ENCODE assay signal across 18 mouse cellular contexts in the genomic region with DNA sequence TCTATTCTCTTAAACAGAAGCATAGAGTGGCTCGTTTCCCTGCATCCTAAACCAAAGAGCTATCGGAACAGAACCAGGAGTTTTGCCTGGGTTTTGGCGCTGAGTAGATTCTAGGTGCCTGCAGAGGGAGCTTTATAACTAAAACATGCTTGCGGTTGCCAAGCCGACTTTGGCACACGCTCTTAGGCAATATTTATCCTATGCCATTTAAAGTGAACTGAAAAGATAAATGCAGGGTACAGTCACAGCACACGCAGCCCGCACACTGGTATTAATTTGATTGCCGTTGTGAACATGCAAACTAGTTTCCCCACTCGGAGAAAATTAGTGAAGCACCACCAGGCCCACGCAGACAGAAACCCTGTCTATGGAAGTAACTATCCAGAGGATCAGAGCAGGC. TPM values are rescaled to one million over a fixed set of nuclear protein-coding genes. Genes with fewer than 3 reads are reported as not detected.
DNase-seq lines count a peak whose midpoint lies in the region; ATAC-seq lines count a peak whose summit lies in the region.
"Had no signal": no experiment of that assay in that cellular context is flagged by ENCODE, and none has a peak within 500 bp of the region (broad histone marks: within the 10 kb centered on the region; RNA-seq: fewer than 3 reads in every experiment).

No protein-coding gene starts in this region.

- H3K4me3 ChIP-seq in embryonic facial prominence, embryonic 14.5 days (ENCODE audit: low read depth, low read length): no peak overlapping the region
- H3K4me3 ChIP-seq in embryonic facial prominence, embryonic 10.5 days: no peak overlapping the region
- H3K4me3 ChIP-seq: heart, embryonic 13.5 days; neural tube, embryonic 13.5 days; stomach, embryonic 15.5 days had no signal

- 0 out of 2 replicates have a peak, but pooled peaks cover 4% of the 10 kb centered on the region for H3K4me1 ChIP-seq in embryonic facial prominence, embryonic 14.5 days (ENCODE audit: control insufficient read depth, insufficient read depth, low read length)
- H3K4me1 ChIP-seq in embryonic facial prominence, embryonic 10.5 days: peaks cover 11% of the 10 kb centered on the region
- H3K4me1 ChIP-seq: stomach, embryonic 15.5 days had no signal

- no peak overlapping the region for H3K4me2 ChIP-seq in embryonic facial prominence, embryonic 14.5 days (ENCODE audit: low read depth, low read length)
- H3K4me2 ChIP-seq: neural tube, embryonic 13.5 days; stomach, embryonic 15.5 days had no signal

- no peaks in the 10 kb centered on the region for H3K9me3 ChIP-seq in embryonic facial prominence, embryonic 14.5 days (ENCODE audit: control insufficient read depth, low read length)
- H3K9me3 ChIP-seq in embryonic facial prominence, embryonic 10.5 days: no peaks in the 10 kb centered on the region
- H3K9me3 ChIP-seq: heart, embryonic 13.5 days; neural tube, embryonic 13.5 days; stomach, embryonic 15.5 days had no signal

- 68% methylated on average over 11 of the region's 11 CpGs for WGBS in embryonic facial prominence, embryonic 14.5 days
- WGBS in embryonic facial prominence, embryonic 10.5 days: 90% methylated on average over 11 of the region's 11 CpGs

- peak; percentile 50 for DNase-seq in embryonic facial prominence, embryonic 14.5 days (ENCODE audit: low spot score)
- DNase-seq in embryonic facial prominence, embryonic 10.5 days (ENCODE audit: low spot score): no peak
- DNase-seq in layer of hippocampus, adult 11-12 months (ENCODE audit: low spot score): peak; percentile 35
- DNase-seq in layer of hippocampus, postnatal 14 days (ENCODE audit: low spot score in 2 of 2): no peak
- peak; percentile 25 to 53 for DNase-seq in left cerebral cortex, adult 18-20 months (ENCODE audit: low spot score in 2 of 2)
- peak; percentile 29 to 41 for DNase-seq in right cerebral cortex, postnatal 36 days (ENCODE audit: low spot score in 2 of 2)
- no peak for DNase-seq in adrenal gland, adult (ENCODE audit: inconsistent age in 2 of 2, low spot score in 1 of 2)
- DNase-seq in B cell, adult 2 months: no peak
- DNase-seq: adrenal gland, postnatal 25 days; kidney, adult 2 months; liver; lung, postnatal 10 days; midbrain, embryonic 14.5 days; thymus, postnatal 4 days had no signal

- no peak for ATAC-seq in embryonic facial prominence, embryonic 14.5 days (ENCODE audit: low read depth)

- H3K27me3 ChIP-seq in embryonic facial prominence, embryonic 14.5 days (replicated peaks; ENCODE audit: control insufficient read depth, insufficient read depth, low read length): no peaks in the 10 kb centered on the region
- no peaks in the 10 kb centered on the region for H3K27me3 ChIP-seq in embryonic facial prominence, embryonic 10.5 days (replicated peaks; ENCODE audit: low read depth, poor library complexity, severe bottlenecking)
- H3K27me3 ChIP-seq: heart, embryonic 13.5 days; neural tube, embryonic 13.5 days; stomach, embryonic 15.5 days had no signal

- H3K9ac ChIP-seq in embryonic facial prominence, embryonic 14.5 days (ENCODE audit: low read depth, low read length): no peak overlapping the region
- H3K9ac ChIP-seq: heart, embryonic 13.5 days; neural tube, embryonic 13.5 days; stomach, embryonic 15.5 days had no signal

- no peak overlapping the region for H3K27ac ChIP-seq in embryonic facial prominence, embryonic 14.5 days (replicated peaks; ENCODE audit: low read depth, low read length)
- no peak overlapping the region for H3K27ac ChIP-seq in embryonic facial prominence, embryonic 10.5 days (replicated peaks)
- H3K27ac ChIP-seq: heart, embryonic 13.5 days; neural tube, embryonic 13.5 days; stomach, embryonic 15.5 days had no signal

- no peaks in the 10 kb centered on the region for H3K36me3 ChIP-seq in embryonic facial prominence, embryonic 14.5 days (ENCODE audit: control insufficient read depth, insufficient read depth, low read length)
- no peaks in the 10 kb centered on the region for H3K36me3 ChIP-seq in embryonic facial prominence, embryonic 10.5 days (replicated peaks)
- H3K36me3 ChIP-seq: heart, embryonic 13.5 days; neural tube, embryonic 13.5 days; stomach, embryonic 15.5 days had no signal

RNA-seq across cellular contexts. Expression of a gene that starts 25.4 kb away (rescaled TPM):
- 2.3 and 3.1 TPM in 2 replicates for polyA plus RNA-seq in embryonic facial prominence, embryonic 14.5 days (2014; fragmentation: Nextera tagmentation; extraction: Ambion mirVana)
- polyA plus RNA-seq in embryonic facial prominence, embryonic 10.5 days (2016; fragmentation: Nextera tagmentation; extraction: Ambion mirVana): 0.09 TPM in 2 replicates
- under 1 TPM in 1 of 2 experiments, not detected in 1; 0.14 TPM for total RNA-seq in layer of hippocampus, postnatal 14 days (2021)
- total RNA-seq in left cerebral cortex, adult 18-20 months (2021): not detected
- total RNA-seq: adrenal gland, postnatal 25 days; gastrocnemius, adult 8-10 months had no signal
- polyA plus RNA-seq: midbrain, embryonic 14.5 days; neural tube, embryonic 13.5 days had no signal

Comparison
In these comparisons a context has a peak if more than half of its experiments do, and no peak if none do; other contexts are left out.
1. DNase-seq: peak in embryonic facial prominence, embryonic 14.5 days (single experiment), layer of hippocampus, adult 11-12 months (single experiment), left cerebral cortex, adult 18-20 months (2 of 2) and right cerebral cortex, postnatal 36 days (2 of 2); none in embryonic facial prominence, embryonic 10.5 days (single experiment), layer of hippocampus, postnatal 14 days (0 of 2), adrenal gland, adult (0 of 2) and B cell, adult 2 months (0 of 2).